Mouse (Mus musculus): Measurements from ENCODE around the gene Il16. TPM values are rescaled to one million over a fixed set of nuclear protein-coding genes. Genes with fewer than 3 reads are reported as not detected.

Gene Il16
- polyA plus RNA-seq, 1 experiment from 2014 or later = 1.9 TPM

GRCm38 (mm10) chr7:83746107-83746687 is 671 bp upstream of the Il16 start:
- Histone ChIP-seq H3K9me3 (replicated peaks) (no peaks in the 10 kb centered on the region), H3K9ac (no peak overlapping the region), H3K36me3 (no peaks in the 10 kb centered on the region), H3K4me2 (replicated peaks) (peak overlapping the region; percentile 21; the same call in 1 of the 2 replicates), H3K4me1 (peaks cover 9% of the 10 kb centered on the region; the same call in 1 of the 2 replicates), H3K27ac (peak overlapping the region; percentile 26; the same call in 1 of the 2 replicates), H3K27me3 (no peaks in the 10 kb centered on the region), H3K4me3 (no peak overlapping the region)
- 59% methylated on average over 8 of the region's 8 CpGs for WGBS
- ATAC-seq (ENCODE audit: low FRiP score) = peak; percentile 58; the same call in 1 of the 2 replicates

GRCm38 (mm10) chr7:83745065-83745412 is 487 bp downstream of the Il16 start:
- no peak overlapping the region for H3K9ac ChIP-seq
- ATAC-seq (ENCODE audit: low FRiP score) = no peak

GRCm38 (mm10) chr7:83744250-83744649 is 1.3 kb downstream of the Il16 start:
- Histone ChIP-seq H3K4me1 (peaks cover 9% of the 10 kb centered on the region; the same call in 1 of the 2 replicates), H3K36me3 (no peaks in the 10 kb centered on the region), H3K4me3 (no peak overlapping the region), H3K27ac (no peak overlapping the region), H3K27me3 (no peaks in the 10 kb centered on the region), H3K9ac (no peak overlapping the region), H3K4me2 (replicated peaks) (no peak overlapping the region), H3K9me3 (replicated peaks) (no peaks in the 10 kb centered on the region)
- WGBS = 85% methylated on average over 4 of the region's 4 CpGs
- ATAC-seq (ENCODE audit: low FRiP score) = no peak

More at GRCm38 (mm10) chr7:83745065-83745412, 487 bp downstream of the Il16 start:
- H3K27ac ChIP-seq = no peak overlapping the region
- H3K9me3 ChIP-seq (replicated peaks) = no peaks in the 10 kb centered on the region
- no peak overlapping the region for H3K4me3 ChIP-seq
- WGBS = 71% methylated on average over 9 of the region's 9 CpGs
- H3K27me3 ChIP-seq = no peaks in the 10 kb centered on the region
- H3K4me1 ChIP-seq = peaks cover 9% of the 10 kb centered on the region; the same call in 1 of the 2 replicates
- H3K4me2 ChIP-seq (replicated peaks) = 0 out of 2 replicates have a peak overlapping the region, but pooled peaks have one; percentile 21
- H3K36me3 ChIP-seq = no peaks in the 10 kb centered on the region

- no peak for ATAC-seq (ENCODE audit: low FRiP score)
- 70% methylated on average over 3 of the region's 3 CpGs for WGBS
- Histone ChIP-seq H3K9ac (no peak overlapping the region), H3K4me1 (peaks cover 9% of the 10 kb centered on the region; the same call in 1 of the 2 replicates), H3K27me3 (no peaks in the 10 kb centered on the region), H3K4me2 (replicated peaks) (no peak overlapping the region), H3K4me3 (no peak overlapping the region), H3K9me3 (replicated peaks) (no peaks in the 10 kb centered on the region), H3K27ac (no peak overlapping the region), H3K36me3 (no peaks in the 10 kb centered on the region)
Observed at GRCm38 (mm10) chr7:83742690-83743089, 2.8 kb downstream of the Il16 start.

GRCm38 (mm10) chr7:83742026-83742425 is 3.5 kb downstream of the Il16 start:
- no peaks in the 10 kb centered on the region for H3K9me3 ChIP-seq (replicated peaks)
- no peak overlapping the region for H3K4me2 ChIP-seq (replicated peaks)
- no peaks in the 10 kb centered on the region for H3K27me3 ChIP-seq
- H3K36me3 ChIP-seq = no peaks in the 10 kb centered on the region
- no peak overlapping the region for H3K27ac ChIP-seq
- H3K9ac ChIP-seq = no peak overlapping the region
- H3K4me1 ChIP-seq = peaks cover 9% of the 10 kb centered on the region; the same call in 1 of the 2 replicates
- no peak overlapping the region for H3K4me3 ChIP-seq
- 85% methylated on average over 2 of the region's 2 CpGs for WGBS
- no peak for ATAC-seq (ENCODE audit: low FRiP score)

GRCm38 (mm10) chr7:83739680-83740310 is 5.7 kb downstream of the Il16 start:
- 50% methylated on average over 7 of the region's 7 CpGs for WGBS
- no peak for ATAC-seq (ENCODE audit: low FRiP score)
- Histone ChIP-seq H3K4me2 (replicated peaks) (no peak overlapping the region), H3K4me3 (no peak overlapping the region), H3K9ac (0 out of 2 replicates have a peak overlapping the region, but pooled peaks have one; percentile 6), H3K27me3 (no peaks in the 10 kb centered on the region), H3K4me1 (no peaks in the 10 kb centered on the region; the same call in 1 of the 2 replicates), H3K27ac (peak overlapping the region; percentile 14; the same call in 1 of the 2 replicates), H3K9me3 (replicated peaks) (no peaks in the 10 kb centered on the region), H3K36me3 (no peaks in the 10 kb centered on the region)

GRCm38 (mm10) chr7:83738623-83739462 is 6.7 kb downstream of the Il16 start:
- ATAC-seq (ENCODE audit: low FRiP score) = no peak
- no peak overlapping the region for H3K4me3 ChIP-seq
- whole genome bisulfite sequencing = 80% methylated on average over 10 of the region's 10 CpGs
- no peak overlapping the region for H3K27ac ChIP-seq
- no peaks in the 10 kb centered on the region; the same call in 1 of the 2 replicates for H3K4me1 ChIP-seq
- no peaks in the 10 kb centered on the region for H3K27me3 ChIP-seq
- no peaks in the 10 kb centered on the region for H3K36me3 ChIP-seq
- no peaks in the 10 kb centered on the region for H3K9me3 ChIP-seq (replicated peaks)
- H3K4me2 ChIP-seq (replicated peaks) = no peak overlapping the region
- no peak overlapping the region for H3K9ac ChIP-seq

GRCm38 (mm10) chr7:83737914-83738490 is 7.5 kb downstream of the Il16 start:
- Histone ChIP-seq H3K9me3 (replicated peaks) (no peaks in the 10 kb centered on the region), H3K27ac (no peak overlapping the region), H3K27me3 (no peaks in the 10 kb centered on the region), H3K9ac (no peak overlapping the region), H3K4me3 (no peak overlapping the region), H3K36me3 (no peaks in the 10 kb centered on the region), H3K4me1 (no peaks in the 10 kb centered on the region; the same call in 1 of the 2 replicates), H3K4me2 (replicated peaks) (no peak overlapping the region)
- 67% methylated on average over 6 of the region's 6 CpGs for WGBS
- no peak for ATAC-seq (ENCODE audit: low FRiP score)

GRCm38 (mm10) chr7:83736341-83737115 is 9.0 kb downstream of the Il16 start:
- ATAC-seq (ENCODE audit: low FRiP score) = no peak
- Histone ChIP-seq H3K4me2 (replicated peaks) (no peak overlapping the region), H3K9me3 (replicated peaks) (no peaks in the 10 kb centered on the region), H3K9ac (no peak overlapping the region), H3K4me1 (peaks cover 4% of the 10 kb centered on the region; the same call in 1 of the 2 replicates), H3K27me3 (no peaks in the 10 kb centered on the region), H3K4me3 (no peak overlapping the region), H3K36me3 (no peaks in the 10 kb centered on the region), H3K27ac (no peak overlapping the region)
- WGBS = 77% methylated on average over 6 of the region's 6 CpGs

- no peak overlapping the region for H3K9ac ChIP-seq
- no peaks in the 10 kb centered on the region for H3K9me3 ChIP-seq (replicated peaks)
- H3K36me3 ChIP-seq = no peaks in the 10 kb centered on the region
- 88% methylated on average over 7 of the region's 7 CpGs for WGBS
- no peak overlapping the region for H3K27ac ChIP-seq
- no peak overlapping the region for H3K4me2 ChIP-seq (replicated peaks)
- H3K27me3 ChIP-seq = no peaks in the 10 kb centered on the region
- H3K4me3 ChIP-seq = no peak overlapping the region
- peaks cover 4% of the 10 kb centered on the region; the same call in 1 of the 2 replicates for H3K4me1 ChIP-seq
- no peak for ATAC-seq (ENCODE audit: low FRiP score)
Observed at GRCm38 (mm10) chr7:83735108-83735781, 10.3 kb downstream of the Il16 start.

GRCm38 (mm10) chr7:83734671-83735082 is 10.8 kb downstream of the Il16 start:
- Histone ChIP-seq H3K4me1 (peaks cover 4% of the 10 kb centered on the region; the same call in 1 of the 2 replicates), H3K36me3 (no peaks in the 10 kb centered on the region), H3K27ac (no peak overlapping the region), H3K27me3 (no peaks in the 10 kb centered on the region), H3K4me3 (no peak overlapping the region), H3K9me3 (replicated peaks) (no peaks in the 10 kb centered on the region), H3K4me2 (replicated peaks) (no peak overlapping the region), H3K9ac (no peak overlapping the region)
- 59% methylated on average over 6 of the region's 6 CpGs for WGBS
- no peak for ATAC-seq (ENCODE audit: low FRiP score)

Data from hindbrain, embryonic 12.5 days (tissue).